Mouse (Mus musculus) CD4-positive helper T cell, adult 2 months (primary cell): ENCODE measurements around the gene Col4a3bp.

Source experiments
- DNase-seq: peaks from one replicate; pipeline ENCODE4 v3.0.0-alpha.2; 2012; ENCODE audit warnings: low read depth, missing footprints, low spot score

The Col4a3bp gene

DNA sequence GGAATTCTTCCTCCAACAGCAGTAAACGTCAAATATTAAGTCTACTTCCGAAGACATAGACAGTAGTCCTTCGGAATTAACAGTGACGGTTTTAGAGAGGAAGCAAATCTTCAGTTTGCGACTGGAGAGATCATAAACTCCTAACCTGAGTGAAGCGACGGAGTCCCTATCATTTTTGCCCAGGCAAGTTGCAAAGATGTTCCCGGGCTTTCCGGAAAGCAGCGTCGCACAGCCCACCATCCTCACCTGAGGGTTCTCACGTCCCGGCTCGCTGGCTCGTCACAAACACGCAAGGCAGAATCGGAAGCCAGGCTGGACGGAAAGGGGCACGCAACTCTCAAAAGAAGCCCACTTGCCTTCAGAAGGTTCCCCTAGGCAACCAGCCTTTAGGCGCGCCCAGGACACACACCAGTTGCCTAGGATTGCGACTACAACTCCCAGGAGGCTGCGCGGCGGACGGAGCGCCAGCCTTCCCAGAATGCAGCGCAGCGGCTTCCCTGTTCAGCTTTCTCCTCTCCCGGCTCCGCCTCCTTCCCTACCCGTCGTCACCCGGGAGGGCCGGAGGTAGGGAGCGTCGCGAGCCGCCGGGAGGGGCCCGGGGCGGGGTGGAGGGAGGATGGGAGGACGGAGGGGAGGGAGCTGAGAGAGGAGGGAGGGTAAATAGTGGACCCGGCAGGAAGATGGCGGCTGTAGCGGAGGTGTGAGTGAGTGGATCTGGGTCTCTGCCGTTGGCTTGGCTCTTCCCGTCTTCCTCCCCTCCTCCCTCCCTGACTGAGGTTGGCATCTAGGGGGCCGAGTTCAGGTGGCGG lies at the start of gene Col4a3bp, which contains the start of gene Polk:
Gene Col4a3bp (plus strand): TSS at position 538 of the 809 bp plus-strand sequence.
Gene Polk (minus strand): TSS at position 499 of the 809 bp plus-strand sequence.
- DNase-seq, result peak; percentile 99

DNA sequence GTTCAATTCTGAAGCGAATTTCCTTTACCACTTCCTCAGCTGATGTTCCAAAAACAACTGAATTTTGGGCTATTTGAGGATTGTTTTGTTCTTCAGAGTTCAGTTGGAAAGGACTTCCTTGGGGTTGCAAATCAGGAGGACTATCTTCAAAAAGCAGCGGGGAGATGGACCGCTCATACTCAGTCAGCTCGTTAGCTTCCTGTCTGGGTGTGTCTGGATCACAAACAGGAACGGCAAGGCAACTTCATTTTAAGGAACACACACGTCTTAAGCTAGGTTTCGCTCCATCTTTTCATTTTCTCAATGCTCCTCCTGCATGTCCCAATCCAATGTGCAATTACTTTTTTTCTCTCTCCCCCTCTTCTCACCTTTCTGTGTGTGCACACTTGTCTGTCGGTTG lies 45.8 kb upstream of the Col4a3bp start:
- no peak for DNase-seq

DNA sequence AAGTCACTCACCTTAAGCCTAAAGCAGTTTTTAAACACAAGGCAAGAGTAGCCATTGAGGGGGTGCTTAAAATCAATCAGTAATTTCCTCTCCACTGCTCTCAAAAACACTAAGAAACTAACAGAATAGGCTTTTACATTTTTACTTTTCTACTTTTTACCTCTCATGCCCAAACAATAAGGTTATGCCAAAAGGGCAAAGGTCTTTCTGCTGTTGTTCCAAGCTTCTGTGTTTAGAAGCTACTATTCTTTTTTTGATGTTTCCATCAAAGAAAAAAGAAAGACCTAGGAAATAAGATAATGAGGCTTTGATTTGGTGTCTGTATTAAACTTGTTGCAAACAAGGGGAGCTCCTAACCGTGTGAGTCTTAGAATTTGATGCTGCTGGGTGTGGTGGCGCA lies 42.5 kb upstream of the Col4a3bp start:
- DNase-seq, result no peak

DNA sequence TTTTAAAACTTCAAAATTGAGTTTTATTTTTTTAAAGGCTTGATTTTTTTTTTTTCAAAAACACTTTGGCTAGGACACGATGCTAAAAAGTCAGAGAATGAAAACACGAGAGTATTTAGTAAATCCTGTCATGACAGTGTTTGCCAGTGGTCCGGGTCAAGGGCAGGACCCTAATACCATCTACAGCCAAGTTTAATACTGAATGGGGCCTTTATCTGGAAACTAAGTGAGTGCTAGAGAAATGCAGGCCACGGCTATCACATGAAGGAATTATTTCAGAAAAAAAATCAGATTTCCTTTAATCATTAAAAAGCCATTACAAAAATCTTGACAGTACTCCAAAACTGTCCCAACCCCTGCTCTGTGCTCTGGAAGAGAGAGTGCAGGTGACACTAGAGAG lies 36.8 kb upstream of the Col4a3bp start:
- DNase-seq, result no peak

DNA sequence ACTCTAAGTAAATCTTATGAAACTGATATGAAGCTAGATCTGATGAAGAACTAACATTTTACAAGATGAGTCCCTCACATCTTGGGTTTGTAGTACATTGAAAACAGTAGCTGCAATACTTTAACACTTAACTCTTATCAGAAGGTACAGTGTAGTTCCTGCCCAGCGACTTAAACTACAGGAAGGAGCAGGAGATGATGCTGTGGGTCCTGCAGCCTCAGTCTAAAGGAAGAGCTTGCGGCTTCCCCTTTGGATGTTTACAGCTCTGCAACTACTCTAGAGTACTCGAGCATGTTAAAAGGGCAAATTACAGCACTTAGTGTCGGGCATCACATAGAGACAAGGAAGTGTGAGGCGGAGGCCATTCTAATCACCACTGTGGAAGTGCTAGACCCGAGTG lies 36.1 kb upstream of the Col4a3bp start:
- no peak for DNase-seq

DNA sequence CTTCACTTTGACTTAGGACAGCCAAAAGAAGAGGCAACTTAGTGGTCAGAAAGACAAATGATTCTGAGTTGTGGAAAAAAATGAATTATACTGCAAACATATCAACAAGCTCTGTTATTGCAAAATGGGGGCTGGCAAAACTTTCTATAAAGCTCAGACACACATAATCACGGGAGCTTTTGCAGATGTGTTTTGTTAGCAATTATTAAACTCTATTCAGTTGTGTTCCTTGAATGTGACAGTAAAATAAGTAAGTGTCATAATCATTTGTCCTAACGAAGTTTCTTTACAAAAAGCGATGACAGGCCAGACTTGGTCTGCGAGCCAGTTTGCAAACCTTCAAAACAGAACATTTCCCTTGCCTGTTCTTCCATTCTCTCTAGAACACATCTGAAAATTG lies 34.9 kb upstream of the Col4a3bp start:
- no peak for DNase-seq

DNA sequence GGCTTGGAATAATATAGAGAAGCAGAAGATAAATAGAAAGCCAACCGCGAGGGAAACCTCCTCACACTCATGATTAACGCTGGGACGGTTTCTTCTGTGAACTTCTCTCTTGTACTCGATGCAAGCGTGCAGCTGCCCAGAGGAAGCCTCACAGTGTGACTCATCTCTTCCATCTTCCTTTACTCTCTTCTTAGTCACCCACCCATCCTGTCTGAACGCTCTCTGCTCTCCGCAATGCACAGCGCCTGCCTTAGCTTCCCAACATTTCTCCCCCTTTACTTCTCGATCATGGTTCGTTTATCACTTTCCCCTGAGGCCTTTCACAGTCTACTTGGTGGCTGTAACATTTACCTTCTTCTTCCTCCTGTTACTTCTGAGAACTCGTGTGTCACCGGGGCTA lies 31.8 kb upstream of the Col4a3bp start:
- peak; percentile 81 for DNase-seq

DNA sequence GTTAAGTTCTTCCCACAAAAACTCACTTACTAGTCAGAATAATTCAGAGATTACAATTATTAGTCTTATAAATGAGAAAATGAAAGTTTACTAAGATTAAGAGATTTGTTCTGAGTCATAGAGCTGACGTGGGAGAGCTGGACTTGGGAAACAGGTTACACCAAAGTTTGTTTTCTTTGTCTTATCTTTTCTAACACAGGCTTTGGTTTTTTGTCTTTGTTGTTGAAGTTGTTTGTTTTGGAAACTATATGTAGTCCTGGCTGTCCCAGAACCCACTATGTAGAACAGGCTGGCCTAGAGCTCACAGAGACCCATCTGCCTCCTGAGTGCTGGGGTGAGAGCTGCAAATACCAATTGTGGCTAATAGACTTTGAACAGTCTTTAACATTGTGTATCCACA lies 31.2 kb upstream of the Col4a3bp start:
- peak; percentile 42 for DNase-seq

DNA sequence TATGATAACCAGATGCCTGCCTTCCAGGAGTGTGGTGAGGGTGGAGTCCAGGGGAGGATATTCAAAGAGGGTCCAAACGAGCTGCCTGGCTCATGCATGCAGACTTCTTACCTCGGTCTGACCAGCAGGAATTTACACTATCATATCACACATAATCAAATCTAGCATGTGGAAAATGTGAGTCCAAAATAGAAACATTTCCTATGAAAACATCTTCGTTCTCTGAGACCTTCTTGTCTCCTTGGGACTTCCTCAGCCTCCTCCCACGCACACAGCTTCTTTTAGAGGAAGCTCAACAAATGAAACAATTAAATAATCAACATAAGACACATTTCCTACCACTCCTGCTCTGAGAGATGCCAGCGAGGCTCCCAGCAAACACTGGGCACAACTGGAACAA lies 30.5 kb upstream of the Col4a3bp start:
- peak; percentile 21 for DNase-seq

DNA sequence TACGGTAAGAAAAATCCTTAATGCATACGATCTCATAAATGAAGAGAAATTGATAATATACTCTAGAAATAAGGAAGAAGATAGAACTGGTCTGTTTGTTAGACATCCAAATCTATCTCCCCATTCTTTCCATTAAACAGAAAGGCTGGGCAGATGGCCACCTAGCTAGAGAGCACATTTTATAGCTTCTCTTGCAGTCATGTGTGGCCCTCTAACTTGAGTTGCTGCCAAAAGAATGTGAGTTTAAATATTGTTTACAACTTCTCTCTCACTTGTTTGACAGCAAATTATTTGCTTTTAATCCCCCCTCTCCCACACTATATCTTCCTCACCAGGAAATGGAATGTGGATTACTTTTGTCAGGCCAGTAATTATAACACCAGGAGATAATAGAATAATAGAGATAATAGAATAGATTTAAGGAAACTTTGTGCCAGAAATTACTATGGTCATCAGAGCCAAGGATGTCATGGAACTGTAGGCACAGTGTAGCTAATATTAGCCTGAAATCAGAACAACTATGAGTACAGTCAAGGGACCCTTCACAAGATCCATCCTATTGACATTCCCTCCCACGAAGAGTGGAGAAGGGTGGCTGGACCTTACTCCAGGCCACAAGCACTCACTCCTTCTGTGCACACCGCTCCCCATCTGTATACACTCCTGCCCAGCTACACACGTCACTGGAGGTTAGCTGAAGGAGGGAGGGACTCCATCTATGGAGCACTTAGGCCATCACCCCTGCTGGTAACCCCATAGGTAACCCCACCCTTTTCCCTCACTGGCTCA lies 28.1 kb upstream of the Col4a3bp start:
- DNase-seq, result no peak

DNA sequence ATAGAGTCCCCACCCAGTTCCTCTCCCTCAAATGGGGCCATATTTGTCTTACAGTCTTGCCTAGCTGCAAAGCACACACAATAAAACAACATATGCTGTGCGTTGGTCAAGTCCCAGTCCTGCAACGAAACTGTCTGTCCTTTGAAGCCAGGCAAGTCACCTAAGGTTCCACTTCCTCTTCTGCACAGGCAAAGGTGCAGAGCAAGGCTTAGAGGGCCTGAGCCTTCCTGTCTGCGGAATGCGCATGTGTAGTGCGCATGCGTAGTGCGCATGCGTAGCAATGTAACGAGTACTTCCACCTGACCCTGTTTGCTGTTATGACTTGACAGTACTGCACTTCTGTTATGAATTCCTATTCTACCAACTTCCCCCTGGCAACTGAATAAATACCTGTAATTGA lies 26.2 kb upstream of the Col4a3bp start:
- no peak for DNase-seq

DNA sequence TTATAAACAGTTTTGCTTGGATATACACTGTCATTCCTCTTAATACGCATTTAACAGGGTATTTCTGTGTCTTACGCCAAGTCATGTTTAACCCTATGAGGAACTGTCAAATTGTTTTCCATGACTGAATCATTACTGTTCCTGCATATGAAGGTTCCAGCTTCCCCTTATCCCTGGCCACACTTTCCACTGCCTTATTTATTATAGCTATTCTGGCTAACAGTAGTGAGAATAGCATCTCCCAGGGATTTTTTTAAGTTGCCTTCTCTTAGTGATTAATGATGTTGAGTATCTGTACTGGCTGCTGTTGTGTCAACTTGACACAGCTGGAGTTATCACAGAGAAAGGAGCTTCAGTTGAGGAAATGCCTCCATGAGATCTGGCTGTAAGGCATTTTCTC lies 25.1 kb upstream of the Col4a3bp start:
- DNase-seq, result no peak

DNA sequence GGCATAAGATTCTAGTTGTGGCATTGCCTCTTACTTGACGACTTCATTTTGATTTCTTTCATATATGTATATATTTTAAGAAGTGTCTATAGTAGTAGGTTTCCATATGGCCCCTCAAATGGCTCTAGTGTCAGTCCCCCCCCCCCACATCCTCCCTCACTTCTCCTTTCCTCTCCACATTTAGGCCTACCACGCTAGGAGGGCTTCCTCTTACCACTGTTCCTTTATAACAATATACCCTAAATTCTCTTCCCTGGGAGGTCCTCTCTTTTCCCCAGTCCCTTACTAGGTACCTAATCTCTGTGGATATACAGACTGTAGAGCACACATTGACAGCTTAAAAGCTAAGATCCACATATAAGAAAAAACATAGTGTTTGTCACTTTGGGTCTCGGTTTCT lies 21.1 kb upstream of the Col4a3bp start:
- DNase-seq, result no peak

DNA sequence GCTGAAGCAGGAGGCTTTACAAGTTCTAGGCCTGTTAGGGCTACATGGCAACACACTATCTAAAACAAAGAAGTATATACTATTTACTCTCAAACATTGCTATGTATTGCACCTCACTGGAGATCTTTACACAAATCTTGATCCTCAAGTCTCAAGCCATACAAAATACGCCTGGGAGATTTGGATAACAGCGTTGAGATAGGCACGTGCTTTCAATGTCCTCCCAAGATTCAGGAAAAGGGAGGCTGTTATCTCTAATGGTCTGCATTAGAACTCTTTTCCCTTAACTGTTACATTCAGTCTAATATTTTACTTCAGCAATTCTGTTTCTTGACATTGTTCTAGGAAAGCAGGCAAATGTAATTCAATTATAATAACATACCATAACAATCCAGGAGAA lies 15.4 kb upstream of the Col4a3bp start:
- DNase-seq, result no peak

DNA sequence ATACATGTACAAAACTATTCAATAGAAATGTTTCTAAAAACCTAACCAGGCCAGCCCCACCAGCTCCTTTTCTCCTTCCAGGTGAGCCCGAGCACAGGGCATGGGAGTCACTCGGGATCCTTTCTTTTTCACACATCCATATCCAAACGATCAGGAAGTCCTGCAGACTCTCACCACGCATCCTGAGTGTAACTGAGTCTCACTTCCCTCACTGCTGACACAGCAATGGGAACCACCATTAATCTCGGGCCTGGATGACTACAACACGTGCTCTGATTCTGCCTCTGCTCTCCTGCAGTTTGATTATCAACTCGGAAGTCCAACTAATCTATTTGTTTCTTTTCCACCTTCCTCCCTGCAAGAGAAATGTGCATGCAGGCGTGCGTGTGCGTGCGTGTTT lies 14.6 kb upstream of the Col4a3bp start:
- DNase-seq, result no peak

DNA sequence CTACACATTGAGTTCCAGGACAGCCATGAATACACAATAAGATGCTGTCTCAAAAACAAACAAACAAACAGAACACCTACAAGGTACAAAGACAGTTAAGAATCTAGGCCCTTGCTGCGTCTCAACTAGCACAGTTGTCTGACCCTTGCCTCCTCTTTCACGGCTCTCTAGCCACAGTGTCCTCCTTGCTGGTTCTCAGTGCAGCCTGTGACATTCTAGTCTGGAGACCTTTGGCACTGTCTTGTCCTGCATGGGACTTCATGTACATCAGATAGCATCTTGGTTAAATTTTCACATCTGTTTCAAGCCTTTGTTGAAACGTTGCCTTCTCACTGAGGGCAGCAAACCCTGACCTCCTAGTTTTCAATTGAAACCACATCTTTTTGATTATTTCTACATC lies 13.6 kb upstream of the Col4a3bp start:
- DNase-seq, result no peak

DNA sequence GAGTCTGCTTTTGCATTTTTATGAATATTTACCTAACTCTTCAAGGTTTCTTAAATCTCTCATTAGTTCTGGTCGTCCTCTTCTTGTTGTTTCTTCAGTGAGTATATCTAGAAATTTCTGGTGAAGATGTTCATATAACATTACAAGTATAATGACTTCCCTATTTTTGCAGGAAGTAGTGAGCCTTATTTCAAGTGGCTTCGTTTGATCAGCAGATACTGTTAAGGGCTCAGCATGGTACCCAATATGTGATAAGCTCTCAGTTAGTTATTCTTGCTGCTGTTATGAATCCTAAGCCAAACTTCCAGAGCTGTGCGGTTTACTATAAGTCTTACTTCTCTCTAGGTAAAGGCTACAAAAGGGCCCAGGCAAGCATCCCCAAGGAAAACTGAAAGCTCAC lies 12.9 kb upstream of the Col4a3bp start:
- DNase-seq, result no peak

DNA sequence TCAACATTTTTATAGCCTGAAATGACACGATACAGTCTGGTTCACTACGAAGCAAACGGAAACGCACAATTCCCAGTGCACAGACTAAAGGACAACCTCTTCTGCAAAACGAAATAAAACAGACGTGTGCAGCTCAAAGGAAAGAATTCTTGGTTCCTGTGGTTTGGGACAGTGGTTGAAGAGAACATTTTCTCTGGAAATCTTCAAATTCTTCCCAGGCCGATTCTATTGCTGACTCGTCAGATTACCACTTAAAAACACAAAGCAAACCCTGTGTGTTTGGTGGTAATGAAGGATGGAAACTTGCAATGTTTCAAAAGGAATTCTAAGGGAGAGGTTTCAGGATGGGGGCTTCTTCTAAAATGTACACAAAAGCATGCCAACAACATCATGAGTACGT lies 12.4 kb upstream of the Col4a3bp start:
- no peak for DNase-seq

DNA sequence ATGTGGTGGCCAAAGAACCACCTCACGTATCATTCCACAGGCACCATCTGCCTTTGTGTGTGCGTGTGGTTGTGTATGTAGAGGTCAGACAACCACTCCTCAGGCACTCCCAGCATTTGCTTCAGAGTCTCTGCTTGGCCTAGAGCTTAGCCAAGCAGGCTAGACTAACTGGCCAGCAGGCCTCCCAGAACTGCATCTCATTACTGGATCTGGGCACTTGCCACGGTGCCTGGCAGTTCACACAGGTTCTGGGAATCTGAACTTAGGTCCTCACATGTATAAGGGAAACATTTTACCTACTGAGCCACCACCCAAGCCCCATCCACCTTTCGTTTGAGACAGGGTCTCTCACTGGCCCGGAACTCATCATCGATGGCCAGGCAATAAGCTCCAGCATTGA lies 10.2 kb upstream of the Col4a3bp start:
- DNase-seq, result no peak

DNA sequence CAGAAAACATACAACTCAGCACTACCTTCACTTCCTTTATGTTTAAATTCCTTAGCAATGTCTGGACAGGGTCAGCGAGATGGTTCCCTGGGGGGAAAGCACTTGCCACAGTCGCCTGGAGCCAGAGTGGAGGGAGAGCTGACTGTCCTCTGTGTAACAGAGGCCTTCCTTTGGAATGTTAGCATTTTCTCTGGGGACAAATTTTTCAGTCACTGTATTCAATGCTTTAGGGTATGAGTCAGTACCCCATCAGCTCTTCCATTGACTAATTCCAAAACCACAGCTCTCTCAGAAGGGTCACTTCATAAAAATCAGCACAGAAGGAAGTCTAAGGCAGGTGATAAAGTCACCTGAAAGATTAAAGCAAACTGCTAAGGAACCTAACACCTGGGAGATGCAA lies 8.7 kb upstream of the Col4a3bp start:
- no peak for DNase-seq

DNA sequence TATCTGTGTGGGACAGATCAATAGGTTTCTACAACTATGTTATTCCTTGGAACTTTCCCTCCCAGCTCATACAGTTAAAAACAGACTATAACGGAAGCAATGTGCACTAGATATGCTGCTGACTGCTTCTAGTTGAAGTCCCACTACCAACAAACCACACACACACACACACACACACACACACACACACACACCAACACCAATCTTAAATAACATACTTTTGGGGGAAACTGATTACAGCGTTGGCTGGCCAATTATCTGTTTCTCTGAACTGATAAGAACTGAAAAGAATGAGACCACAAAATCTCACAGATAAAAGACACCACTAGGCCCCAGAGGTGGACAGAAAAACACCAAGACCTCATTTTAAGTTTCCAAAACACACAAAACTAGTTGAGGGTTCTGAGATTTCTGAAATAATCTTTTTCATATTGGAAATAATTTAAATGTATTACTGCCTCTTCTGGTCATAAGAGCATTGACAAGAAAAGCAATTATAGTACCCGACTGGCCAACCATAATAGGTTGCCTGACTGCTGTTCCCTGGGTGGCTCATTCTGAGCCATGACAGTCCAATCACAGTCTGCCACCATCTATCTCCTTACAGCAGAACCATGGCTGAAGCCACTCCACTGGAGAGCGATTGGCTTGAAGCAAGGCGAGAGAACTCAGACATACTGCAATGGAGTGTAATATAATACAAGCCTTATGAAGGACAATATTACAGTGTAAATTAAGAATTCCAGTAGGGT lies 5.4 kb upstream of the Col4a3bp start:
- DNase-seq, result no peak

DNA sequence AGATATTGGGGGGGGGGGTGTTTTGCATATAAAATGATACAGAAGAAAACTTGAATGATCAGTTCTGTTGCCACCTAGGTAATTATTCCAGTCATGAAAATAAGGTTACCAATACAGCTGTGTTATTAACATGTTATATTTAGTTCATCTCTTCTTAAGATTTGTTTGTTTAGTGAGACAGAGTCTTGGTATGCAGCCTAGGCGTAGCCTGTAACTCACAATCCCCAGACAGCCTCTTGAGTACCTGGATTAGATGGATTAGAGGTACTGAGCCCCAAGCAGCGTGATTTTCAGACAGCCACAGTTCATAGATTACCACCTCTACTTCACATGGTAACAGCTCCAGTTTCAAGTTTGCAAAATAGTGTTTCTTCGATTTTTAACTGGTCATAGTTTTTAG lies 4.3 kb upstream of the Col4a3bp start:
- no peak for DNase-seq
